Mouse (Mus musculus) layer of hippocampus, postnatal 10 days (tissue): ENCODE measurements around the gene Hadha. TPM values are rescaled to one million over a fixed set of nuclear protein-coding genes. Genes with fewer than 3 reads are reported as not detected.

ENCODE experiments used
- DNase-seq, 2 experiments: peaks; one replicate each; pipeline ENCODE4 v3.0.0; 2021; ENCODE audit warnings: low spot score in 2 of 2
- total RNA-seq, 2 experiments: library from RNA; stranded (reverse); gene quantifications; 2 replicates each; pipeline ENCODE4 v1.2.3; 2021

Hadha gene
- total RNA-seq, 2 experiments from 2014 or later = 69.7 to 95.5 TPM

DNA sequence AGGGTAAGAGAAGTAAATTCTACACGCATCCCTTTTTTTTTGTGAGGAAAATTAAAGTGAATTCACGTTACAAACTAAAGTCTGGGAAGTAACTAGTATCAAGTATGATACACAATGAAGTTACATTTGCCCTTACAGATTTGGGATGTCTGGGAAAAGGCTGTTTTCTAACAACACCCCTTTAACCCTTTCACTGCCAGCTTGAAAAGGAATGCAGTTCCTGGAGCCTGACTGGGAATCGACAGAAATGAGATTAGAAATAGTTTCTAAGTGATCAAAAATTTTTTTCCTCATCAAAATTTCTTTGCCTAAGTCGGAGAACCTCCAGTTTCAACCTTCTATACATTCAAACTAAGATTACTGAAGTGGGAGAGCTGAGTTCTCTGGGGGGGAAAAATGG is 949 bp downstream of the Hadha start:
- DNase-seq = no peak

DNA sequence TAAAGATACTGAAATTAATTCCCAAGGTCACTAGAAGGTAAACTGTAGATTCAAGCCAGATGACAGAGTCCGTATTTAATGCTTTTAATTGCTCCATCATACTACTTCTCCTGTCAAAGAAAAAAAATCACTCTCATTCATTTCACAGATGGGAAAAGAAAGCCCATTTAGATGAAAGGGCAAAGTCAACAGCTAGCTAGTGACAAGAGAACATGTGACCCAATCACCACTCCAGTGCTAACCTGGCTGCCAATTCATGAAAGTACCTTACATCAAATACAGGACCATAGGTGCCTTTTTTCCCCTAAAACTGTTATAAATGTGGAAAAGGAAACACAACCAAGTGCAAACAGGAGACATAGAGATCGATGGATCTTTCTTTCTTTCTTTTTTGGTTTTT is 1.7 kb downstream of the Hadha start:
- no peak for DNase-seq

DNA sequence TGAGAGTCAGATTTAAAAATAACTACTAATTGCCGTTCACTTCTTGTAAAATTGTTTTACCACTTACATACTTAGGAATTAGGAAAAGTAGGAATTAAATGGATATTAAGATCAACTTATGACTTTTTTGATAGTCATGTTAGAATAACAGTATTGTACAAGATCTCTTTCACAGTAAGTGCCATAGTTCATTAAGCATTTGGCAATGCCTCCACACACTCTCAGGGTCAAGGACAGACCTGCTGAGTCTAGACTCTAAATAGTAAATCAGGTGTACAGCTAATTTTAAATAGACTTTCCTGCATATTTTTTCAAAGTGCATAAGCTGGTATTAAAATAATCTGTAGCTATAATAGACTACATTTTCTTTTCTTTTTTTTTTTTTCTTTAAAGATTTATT is 2.5 kb downstream of the Hadha start:
- DNase-seq = no peak

DNA sequence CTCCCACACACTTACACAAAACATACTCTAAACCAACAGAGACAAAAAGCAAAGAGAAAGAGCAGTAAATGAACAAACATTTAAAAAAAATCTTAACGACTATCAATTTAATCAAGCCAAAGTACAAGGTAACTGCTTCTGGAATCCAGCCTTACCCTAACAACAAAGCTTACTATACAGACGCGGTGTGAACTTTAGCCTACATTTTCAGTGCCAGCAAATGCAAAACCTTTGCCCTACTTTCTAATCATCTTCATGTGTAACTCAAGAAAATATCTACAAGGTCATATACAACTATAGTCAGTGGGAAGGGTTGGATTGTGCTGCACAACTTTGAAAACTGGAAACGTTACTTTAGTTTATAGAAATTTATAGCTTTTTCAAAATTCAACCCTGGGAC is 3.0 kb downstream of the Hadha start:
- no peak for DNase-seq

DNA sequence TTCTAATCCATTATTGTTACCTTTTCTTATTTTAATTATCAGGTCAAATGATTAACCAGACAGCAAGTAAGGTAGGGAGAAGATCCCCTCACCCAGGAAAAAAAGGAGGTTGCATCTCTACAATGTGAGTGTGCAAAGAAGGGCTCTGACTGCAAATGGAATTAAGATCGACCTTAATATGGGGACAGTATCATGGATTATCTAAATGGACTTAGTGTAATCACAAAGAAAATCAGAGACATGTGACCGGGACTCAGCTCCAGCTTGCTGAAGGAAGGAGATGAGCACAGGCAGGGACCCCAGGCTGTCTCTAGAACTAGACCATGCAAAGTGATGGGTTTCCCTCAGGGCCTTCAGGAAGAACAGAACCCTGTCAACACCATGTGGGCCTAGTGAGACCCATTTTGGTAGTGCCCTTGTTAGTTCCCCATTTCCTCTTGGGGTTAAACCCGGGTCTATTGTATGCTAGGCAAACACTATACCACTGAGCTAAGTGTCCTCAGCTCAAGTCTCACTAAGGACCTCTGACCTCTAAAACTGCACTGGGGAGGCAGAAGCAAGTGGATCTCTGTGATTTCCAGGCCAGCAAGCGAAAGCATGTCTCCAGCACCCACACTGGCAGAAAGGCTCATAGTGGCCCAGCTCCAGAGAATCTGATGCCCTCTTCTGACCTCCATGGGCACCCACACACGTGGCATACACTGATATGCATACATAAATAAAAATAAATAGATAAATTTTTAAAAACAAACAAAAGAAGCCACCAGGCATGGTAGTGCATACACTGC is 6.6 kb downstream of the Hadha start:
- DNase-seq = no peak

DNA sequence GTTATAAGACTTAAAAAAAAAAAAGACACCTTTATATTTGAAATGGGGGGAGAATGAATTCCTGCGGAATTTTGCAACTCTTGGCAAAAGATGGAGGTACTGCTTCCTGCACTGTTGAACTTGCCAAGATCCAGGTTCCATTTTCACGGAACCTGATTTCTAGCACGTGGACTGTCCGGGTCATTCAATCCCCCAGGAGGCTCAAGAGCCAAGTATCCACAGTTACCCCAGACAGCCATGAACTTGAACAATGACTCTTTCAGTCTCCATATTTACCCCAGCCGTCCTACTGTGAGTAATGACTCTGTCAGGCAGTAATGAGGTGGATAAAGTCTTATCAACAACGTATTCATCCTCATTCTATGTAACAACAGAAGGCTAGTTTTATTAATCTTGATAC is 8.4 kb downstream of the Hadha start:
- DNase-seq = no peak

DNA sequence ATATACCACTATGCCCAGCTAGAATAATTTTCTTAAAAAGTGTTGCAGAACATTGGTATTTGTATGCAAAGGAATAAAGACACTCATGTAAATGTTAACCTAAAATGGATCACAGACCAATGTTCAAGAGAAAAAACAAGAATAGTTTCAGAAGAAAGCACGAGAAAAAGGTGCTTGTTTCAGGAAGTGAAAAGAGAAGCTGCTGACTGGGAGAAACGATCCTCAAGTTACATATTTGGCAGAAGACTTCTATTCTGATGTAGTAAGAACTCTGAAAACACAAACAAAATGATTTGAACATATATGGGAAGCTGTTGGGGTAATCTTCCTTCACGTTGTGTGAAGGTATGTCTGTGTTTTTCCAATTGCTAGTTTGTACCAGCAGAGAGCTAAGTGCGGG is 16.8 kb downstream of the Hadha start:
- DNase-seq = no peak

DNA sequence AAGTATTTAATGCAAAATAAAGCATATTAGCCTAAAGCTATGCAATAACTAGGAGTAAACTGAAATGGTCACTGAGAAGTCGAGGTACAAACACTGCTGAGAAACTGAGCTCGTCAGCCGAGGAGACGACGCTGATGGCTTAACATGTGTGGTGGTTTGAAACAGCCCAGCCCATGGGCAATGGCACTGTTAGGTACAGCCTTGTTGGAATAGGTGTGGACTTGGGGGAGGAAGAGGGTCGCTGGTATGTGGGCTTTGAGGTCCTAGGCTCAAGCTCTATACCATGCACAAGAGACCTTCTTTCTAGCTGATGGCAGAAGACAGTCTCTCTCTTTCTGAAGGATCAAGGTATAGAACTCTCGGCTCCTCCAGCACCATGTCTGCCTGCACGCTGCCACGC is 17.7 kb downstream of the Hadha start:
- DNase-seq = no peak

DNA sequence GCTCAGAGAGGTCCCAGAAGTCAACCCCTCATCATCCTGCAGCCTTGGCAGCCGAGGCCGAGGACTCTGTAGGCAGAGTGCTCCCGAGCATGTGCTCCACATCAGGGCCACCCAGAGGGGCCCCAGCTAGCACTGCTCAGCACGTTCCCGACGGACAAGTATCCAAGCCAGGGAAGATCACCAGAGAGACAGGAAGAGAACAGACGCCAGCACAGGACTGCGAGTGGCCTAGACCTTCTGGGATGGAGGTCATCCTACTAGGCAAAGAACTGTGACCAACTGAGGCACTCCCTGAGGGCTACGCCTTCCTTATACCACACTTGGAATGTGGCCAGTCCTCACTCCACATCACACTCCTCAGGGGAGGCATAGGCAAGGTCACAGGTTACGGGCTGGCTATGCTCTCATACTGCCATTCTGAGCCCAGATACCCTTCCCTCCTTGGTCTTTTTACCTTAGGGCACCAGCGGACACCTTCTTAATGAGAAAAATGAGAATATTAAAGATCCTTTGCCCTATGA is 19.2 kb downstream of the Hadha start:
- no peak for DNase-seq

DNA sequence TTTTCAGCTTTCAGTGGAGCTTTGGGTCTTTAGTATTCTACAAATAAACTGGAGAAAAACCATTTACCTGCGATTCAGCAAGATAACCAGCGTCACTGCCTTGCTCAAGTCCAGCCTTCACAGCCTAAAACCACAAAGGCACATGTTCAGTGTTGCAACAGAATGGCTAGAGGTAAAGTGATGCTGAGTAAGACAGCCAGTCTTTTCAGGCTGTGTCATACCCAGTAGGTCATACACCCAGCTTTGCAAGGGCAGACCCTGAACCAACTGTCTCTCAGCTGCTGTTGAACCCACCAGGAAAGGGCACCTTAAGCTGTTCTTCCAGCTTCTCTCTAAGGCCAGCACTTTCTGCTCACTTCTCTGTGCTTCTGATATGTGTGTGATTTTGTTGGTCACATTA is 22.8 kb downstream of the Hadha start:
- no peak for DNase-seq

DNA sequence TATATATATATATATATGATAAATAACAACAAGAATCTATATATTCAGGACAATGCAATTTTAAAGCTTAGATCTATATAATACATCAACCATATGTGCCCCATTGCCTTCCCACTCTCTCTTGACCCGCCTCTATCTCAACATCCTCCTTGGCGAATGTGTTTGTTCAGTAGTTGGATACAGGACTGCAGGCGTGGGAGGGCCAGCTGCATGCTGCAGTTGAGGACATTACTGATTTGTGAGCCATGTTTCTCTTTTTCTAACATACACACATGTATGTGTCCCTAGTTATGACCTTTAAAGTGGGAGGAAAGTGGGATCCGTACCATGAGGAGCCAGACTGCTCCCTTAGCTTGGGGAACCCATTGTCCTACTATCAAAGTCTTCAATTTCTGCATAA is 23.7 kb downstream of the Hadha start:
- DNase-seq = no peak

DNA sequence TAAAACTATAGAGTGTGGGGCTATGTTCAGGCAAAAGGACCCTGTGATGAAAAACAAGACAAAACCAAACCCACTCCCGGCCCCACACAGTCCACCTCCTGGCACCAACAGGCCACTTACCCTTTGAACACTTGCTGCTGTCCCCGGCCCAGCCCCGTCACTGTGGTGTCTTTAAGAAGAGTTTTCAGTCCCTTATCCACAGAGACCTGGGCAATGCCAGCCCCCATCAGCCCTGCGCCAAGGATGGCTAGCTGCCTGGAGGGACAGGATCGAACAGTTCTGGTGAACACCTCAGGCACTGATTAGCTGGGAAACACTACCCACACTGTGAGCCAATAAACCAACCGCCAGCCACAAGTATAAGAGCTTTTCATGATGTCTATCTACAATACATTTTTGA is 26.3 kb downstream of the Hadha start:
- DNase-seq = no peak

DNA sequence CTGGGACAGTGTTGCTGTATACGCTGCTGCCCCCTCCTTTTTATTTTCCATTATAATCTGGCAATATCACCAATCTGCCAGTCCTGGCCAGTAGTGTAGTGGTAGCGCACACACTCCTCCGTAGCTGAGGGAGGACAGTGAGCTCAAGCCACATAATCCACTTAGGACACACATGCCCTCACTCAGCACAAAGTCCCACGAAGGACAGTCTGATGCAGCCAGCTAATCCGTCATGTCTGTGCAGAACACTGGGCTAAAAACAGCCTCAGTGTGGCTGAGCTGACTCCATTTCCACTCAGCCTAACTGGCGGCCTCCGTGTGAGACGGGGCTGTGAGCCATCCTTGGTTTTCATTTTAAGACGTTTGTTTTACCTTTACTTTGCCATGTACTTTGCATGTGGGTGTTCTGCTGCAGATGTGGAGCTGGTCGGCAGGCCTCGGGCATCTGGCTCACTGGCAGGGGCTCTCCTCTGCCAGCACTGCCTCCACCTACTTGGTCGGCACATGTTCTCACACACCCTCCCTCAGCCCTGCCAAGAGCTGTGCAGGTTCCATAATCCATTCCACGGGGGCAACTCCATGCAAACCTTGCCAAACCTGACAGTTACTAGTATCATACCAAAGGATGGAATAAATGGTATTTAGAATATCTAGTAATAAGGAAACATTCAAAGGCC is 26.9 kb downstream of the Hadha start:
- no peak for DNase-seq

DNA sequence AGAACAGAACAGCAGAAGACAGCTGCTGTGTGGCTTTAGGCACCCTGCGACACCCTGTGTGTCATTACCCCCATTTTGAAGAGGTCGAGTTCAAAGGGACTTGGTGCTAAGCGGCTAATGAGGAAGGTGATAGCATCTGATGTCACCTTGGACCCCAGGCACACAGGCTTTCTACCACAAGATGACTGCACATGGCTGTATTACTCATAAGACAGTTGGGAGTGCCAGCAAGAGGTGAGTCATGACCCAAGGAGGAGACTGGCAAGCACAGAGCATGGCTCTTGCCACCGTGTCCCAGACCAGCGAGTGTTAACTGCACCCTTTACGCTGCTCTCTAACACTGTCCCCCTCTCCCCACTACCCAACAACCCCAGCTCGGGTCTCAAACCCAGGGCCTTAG is 28.2 kb downstream of the Hadha start:
- DNase-seq = no peak

DNA sequence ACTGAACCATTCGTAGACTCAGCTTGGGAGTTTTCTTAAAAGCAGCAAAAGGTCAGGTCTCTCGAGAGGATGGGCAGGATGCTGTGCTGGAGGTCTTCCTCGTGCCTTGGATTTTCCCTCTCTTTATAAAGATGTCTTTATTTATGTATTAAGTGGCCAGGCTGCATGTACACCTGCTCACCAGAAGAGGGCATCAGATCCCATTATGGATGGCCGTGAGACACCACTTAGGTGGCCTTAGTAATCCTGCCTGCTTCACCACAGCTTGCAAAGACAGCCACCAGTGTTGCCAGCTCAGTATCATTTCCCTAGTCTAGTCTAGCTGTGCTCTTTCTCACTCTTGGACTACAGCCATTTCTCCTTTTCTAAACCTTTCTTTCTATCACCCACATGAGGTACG is 29.4 kb downstream of the Hadha start:
- no peak for DNase-seq

DNA sequence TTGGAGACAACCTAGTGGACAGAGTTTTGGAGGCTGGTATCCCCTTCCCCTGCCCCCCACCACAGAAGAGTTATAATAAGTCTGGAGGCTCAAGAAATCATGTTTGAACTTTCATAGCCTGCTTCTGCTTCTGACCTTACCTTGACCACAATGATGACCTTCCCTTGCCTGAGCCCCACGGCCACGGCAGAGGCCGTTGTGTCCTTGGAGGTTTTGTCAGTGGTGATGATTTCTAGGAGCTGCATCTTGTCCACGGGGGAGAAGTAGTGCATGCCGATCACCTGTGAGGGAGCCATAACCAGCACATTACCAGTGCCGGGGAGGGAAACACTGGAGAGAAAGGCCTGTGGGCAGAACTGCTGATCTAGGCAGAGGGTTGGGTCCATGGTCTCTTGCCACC is 32.5 kb downstream of the Hadha start:
- no peak for DNase-seq

DNA sequence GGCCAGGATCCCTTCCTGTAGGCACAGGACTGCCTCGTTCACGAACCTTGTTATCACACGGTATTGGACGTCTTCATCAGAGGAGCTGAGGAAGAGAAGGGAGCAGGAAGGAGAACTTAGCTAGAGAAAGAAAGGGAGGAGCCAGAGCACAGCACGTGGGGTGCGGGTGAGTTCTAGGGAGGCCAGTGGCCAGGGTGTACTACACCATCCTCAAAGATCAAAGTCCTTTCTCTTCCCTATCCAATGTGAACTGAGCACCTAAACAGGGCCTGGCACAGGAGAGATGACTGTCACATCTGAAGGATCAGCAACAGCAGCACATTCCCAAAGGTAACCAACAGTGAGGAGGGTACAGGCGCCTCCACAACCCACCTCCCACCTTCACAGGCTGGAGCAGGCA is 34.9 kb downstream of the Hadha start:
- DNase-seq = no peak

DNA sequence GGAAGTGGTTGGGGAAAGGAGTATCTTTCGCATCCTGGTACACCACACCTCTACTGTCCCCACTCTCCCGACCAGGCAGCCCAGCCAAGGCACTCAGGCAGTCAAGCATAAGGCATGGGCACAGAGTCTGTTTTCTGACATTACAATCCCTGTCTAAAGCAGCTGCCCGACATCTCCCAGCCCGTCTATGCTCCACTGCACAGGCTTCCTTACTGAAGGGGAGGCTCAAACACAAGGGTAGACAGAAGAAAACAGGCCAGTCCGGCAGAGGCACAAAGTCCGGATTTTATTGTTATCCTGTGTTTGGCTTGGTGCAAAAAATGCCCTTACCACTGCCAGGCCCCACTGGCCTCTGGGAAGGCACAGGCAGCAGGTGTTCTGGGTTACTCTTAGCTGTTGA is 35.8 kb downstream of the Hadha start:
- DNase-seq = no peak

DNA sequence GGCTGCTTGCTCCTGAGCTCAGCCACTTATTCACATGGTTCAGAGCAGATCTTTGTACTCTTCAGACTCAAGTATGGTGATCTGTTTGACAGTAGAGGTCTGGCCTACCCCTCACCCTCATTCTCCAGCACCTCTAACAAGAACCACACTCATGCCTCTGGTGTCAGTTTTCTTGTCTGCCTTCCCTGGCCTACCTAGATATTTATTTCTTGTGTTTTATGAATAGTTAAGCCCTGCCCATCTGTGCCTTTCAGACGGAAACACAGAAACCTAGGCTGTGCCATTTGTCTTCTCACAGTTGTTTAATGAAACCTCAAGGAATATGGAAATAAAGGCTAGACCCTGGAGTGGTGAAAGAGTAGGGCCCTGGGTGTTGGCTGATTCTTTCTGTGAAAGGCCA is 36.9 kb downstream of the Hadha start:
- no peak for DNase-seq

DNA sequence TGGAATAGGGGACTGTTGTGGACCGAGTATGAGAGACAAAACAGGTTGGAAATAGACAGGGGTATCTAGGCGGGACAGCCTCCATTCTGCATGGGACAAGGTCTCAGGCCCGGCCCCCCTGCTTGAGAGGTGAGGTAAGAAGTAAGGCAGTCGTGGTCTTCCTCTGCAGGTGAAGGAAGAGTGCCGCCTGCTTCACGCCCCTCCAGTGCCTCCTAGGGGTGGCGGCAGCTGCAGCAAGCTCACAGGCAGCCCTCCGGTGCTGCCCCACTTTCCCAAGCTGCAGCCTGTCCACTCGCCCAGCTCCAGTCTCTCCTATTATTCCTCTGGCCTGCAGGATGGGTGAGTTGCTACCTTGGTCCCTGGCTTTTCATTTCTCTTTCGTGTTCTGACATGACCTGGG is 39.2 kb downstream of the Hadha start:
- DNase-seq = no peak

DNA sequence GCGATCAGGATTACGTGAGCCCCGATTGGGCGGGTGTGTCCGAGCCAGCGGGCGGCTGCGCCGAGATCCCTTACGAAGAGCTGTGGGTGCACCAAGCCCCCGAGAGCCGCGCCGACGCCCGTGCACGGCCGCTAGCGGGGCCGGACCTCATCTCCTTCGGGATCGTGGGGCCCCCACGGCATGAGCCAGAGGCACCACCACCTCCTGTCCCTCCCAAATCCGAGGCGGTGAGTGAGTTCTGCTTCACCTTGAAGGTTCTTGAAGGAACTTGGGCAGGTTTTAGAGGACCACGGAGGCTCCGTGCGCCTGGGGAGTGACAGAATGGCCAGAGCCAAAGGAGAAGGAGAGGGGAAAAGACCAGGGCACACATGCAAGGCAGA is 40.2 kb downstream of the Hadha start:
- DNase-seq = no peak

DNA sequence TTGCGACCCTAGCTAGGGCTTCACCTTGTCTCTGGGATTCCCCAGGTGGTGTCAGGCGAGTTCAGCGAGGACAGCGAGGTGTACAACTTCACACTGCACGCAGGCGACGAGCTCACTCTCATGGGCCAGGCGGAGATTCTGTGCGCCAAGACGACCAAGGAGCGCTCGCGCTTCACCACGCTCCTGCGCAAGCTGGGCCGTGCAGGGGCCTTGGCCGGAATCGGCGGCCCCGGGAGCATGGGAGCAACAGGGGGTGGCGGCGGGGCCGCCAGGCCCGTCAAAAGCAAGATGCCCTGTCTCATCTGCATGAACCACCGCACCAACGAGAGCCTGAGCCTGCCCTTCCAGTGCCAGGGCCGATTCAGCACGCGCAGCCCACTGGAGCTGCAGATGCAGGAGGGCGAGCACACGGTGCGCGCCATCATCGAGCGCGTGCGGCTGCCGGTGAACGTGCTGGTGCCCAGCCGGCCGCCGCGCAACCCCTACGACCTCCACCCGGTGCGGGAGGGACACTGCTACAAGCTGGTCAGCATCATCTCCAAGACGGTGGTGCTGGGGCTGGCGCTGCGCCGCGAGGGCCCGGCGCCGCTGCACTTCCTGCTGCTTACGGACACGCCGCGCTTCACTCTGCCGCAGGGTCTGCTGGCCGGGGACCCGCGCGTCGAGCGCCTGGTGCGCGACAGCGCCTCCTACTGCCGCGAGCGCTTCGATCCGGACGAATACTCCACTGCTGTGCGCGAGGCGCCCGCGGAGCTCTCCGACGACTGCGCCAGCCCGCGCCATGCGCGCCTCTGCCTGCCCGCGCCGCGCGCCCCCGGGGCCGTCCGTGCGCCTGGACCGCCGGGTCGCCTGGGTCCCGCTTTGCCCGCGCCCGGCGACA is 40.8 kb downstream of the Hadha start:
- peak; percentile 85 to 88 for DNase-seq
